Mouse (Mus musculus) CH12.LX (cell line): ENCODE measurements around the gene Rbfox1. TPM values are rescaled to one million over a fixed set of nuclear protein-coding genes. Genes with fewer than 3 reads are reported as not detected.

Source experiments
- DNase-seq: peaks from one replicate; pipeline ENCODE4 v3.0.0-alpha.2; 2013; ENCODE audit errors: extremely low read depth
- H3K27ac ChIP-seq: 2 replicates; pipeline ENCODE4 v1.5.1; 2012; ENCODE audit warnings: low read depth, mild to moderate bottlenecking, control low read depth, moderate library complexity; ENCODE audit not compliant: insufficient read depth
- H3K27me3 ChIP-seq: replicated peaks from 2 replicates; pipeline ENCODE3; 2012; ENCODE audit warnings: inconsistent platforms
- H3K36me3 ChIP-seq, 2 experiments: replicated peaks in 1 of 2; 2 replicates each; pipeline versions ENCODE3 to v1.6.1; 2012; ENCODE audit warnings: inconsistent platforms in 1 of 2, low read length in 1 of 2, mild to moderate bottlenecking in 1 of 2, mixed read lengths in 1 of 2, moderate library complexity in 1 of 2; ENCODE audit not compliant: control insufficient read depth in 1 of 2, insufficient read depth in 1 of 2
- H3K4me1 ChIP-seq, 2 experiments: 2 replicates each; pipeline ENCODE4 v1.6.1; 2012; ENCODE audit warnings: inconsistent platforms in 1 of 2, moderate library complexity in 1 of 2; ENCODE audit not compliant: insufficient read depth in 2 of 2, control insufficient read depth in 1 of 2
- H3K4me2 ChIP-seq: 2 replicates; pipeline ENCODE4 v1.6.1; 2012; ENCODE audit warnings: low read depth, mild to moderate bottlenecking, control low read depth; ENCODE audit not compliant: poor library complexity, insufficient read depth, severe bottlenecking
- H3K4me3 ChIP-seq, 3 experiments: fragments of 150-350 bp in 1 of 3; sonication (generic) in 1 of 3; replicated peaks in 1 of 3; 2 replicates each; pipeline versions ENCODE3 to v1.5.1; 2011 to 2012; ENCODE audit warnings: low read depth in 2 of 3, low read length in 2 of 3, mild to moderate bottlenecking in 2 of 3, moderate library complexity in 2 of 3, control low read depth in 1 of 3, improper control_type of control experiment in 1 of 3, inconsistent platforms in 1 of 3, mixed read lengths in 1 of 3; ENCODE audit not compliant: poor library complexity in 1 of 3
- H3K79me2 ChIP-seq: replicated peaks from 2 replicates; pipeline ENCODE4 v1.6.1; 2012; ENCODE audit warnings: mild to moderate bottlenecking, moderate library complexity; ENCODE audit not compliant: control insufficient read depth, poor library complexity, insufficient read depth, severe bottlenecking; ENCODE audit errors: extremely low read depth
- H3K9ac ChIP-seq: 2 replicates; pipeline ENCODE4 v1.6.1; 2012; ENCODE audit warnings: low read depth, mild to moderate bottlenecking, control low read depth, moderate library complexity; ENCODE audit not compliant: insufficient read depth
- H3K9me3 ChIP-seq: replicated peaks from 2 replicates; pipeline ENCODE3; 2012; ENCODE audit warnings: low read length, inconsistent platforms, mixed read lengths
- CHD1 ChIP-seq: IDR thresholded peaks from 2 replicates; pipeline ENCODE4 v1.6.1; 2012; ENCODE audit warnings: low read depth, low read length, improper control_type of control experiment, inconsistent platforms
- ELF1 ChIP-seq: IDR thresholded peaks from 2 replicates; pipeline ENCODE4 v1.6.1; 2014; ENCODE audit warnings: low read depth, mild to moderate bottlenecking, inconsistent platforms, low read length, improper control_type of control experiment
- GABPA ChIP-seq: IDR thresholded peaks from 2 replicates; pipeline ENCODE4 v1.6.1; 2012; ENCODE audit warnings: low read depth, low read length, improper control_type of control experiment, inconsistent platforms; ENCODE audit not compliant: insufficient replicate concordance
- HCFC1 ChIP-seq: IDR thresholded peaks from 2 replicates; pipeline ENCODE4 v1.6.1; 2012; ENCODE audit warnings: low read depth, mild to moderate bottlenecking, inconsistent platforms, low read length, improper control_type of control experiment
- IRF4 ChIP-seq: IDR thresholded peaks from 2 replicates; pipeline ENCODE4 v1.6.1; 2014; ENCODE audit warnings: low read depth, mild to moderate bottlenecking, inconsistent platforms, low read length, improper control_type of control experiment
- KAT2A ChIP-seq: IDR thresholded peaks from 2 replicates; pipeline ENCODE4 v1.6.1; 2012; ENCODE audit warnings: low read length, improper control_type of control experiment, inconsistent platforms; ENCODE audit not compliant: insufficient replicate concordance
- MAFK ChIP-seq: IDR thresholded peaks from 2 replicates; pipeline ENCODE4 v1.6.1; 2011; ENCODE audit warnings: low read length, improper control_type of control experiment; ENCODE audit not compliant: insufficient replicate concordance
- MAX ChIP-seq: IDR thresholded peaks from 2 replicates; pipeline ENCODE4 v1.6.1; 2011; ENCODE audit warnings: low read length, improper control_type of control experiment
- MEF2A ChIP-seq: IDR thresholded peaks from 2 replicates; pipeline ENCODE4 v1.6.1; 2014; ENCODE audit warnings: low read depth, mild to moderate bottlenecking, inconsistent platforms, low read length, improper control_type of control experiment, borderline replicate concordance
- MYC ChIP-seq: IDR thresholded peaks from 2 replicates; pipeline ENCODE4 v1.6.1; 2011; ENCODE audit warnings: low read depth, mild to moderate bottlenecking, improper control_type of control experiment, low read length
- NELFE ChIP-seq: IDR thresholded peaks from 2 replicates; pipeline ENCODE4 v1.6.1; 2011; ENCODE audit warnings: low read depth, low read length, improper control_type of control experiment
- NRF1 ChIP-seq: IDR thresholded peaks from 2 replicates; pipeline ENCODE4 v1.6.1; 2014; ENCODE audit warnings: low read depth, mild to moderate bottlenecking, inconsistent platforms, low read length, improper control_type of control experiment, moderate library complexity
- POLR2AphosphoS2 ChIP-seq: IDR thresholded peaks from 2 replicates; pipeline ENCODE4 v1.6.1; 2011; ENCODE audit warnings: low read depth, low read length, improper control_type of control experiment
- RAD21 ChIP-seq: IDR thresholded peaks from 2 replicates; pipeline ENCODE4 v1.6.1; 2011; ENCODE audit warnings: low read depth, mild to moderate bottlenecking, low read length, improper control_type of control experiment, moderate library complexity
- RCOR1 ChIP-seq: conservative IDR thresholded peaks from 2 replicates; pipeline ENCODE4 v1.6.1; 2012; ENCODE audit warnings: low read depth, mild to moderate bottlenecking, inconsistent platforms, low read length, improper control_type of control experiment
- SIN3A ChIP-seq: IDR thresholded peaks from 2 replicates; pipeline ENCODE4 v1.6.1; 2012; ENCODE audit warnings: low read length, improper control_type of control experiment, inconsistent platforms
- TBP ChIP-seq: conservative IDR thresholded peaks from 2 replicates; pipeline ENCODE4 v1.6.1; 2011; ENCODE audit warnings: low read depth, low read length, improper control_type of control experiment
- TCF12 ChIP-seq: IDR thresholded peaks from 2 replicates; pipeline ENCODE4 v1.6.1; 2014; ENCODE audit warnings: low read depth, mild to moderate bottlenecking, inconsistent platforms, low read length, improper control_type of control experiment
- UBTF ChIP-seq: IDR thresholded peaks from 2 replicates; pipeline ENCODE4 v1.6.1; 2012; ENCODE audit warnings: low read depth, mild to moderate bottlenecking, inconsistent platforms, low read length, improper control_type of control experiment, moderate library complexity
- ZC3H11A ChIP-seq: IDR thresholded peaks from 2 replicates; pipeline ENCODE4 v1.6.1; 2012; ENCODE audit warnings: low read depth, mild to moderate bottlenecking, inconsistent platforms, low read length, improper control_type of control experiment
- ZMIZ1 ChIP-seq: IDR thresholded peaks from 2 replicates; pipeline ENCODE4 v1.6.1; 2012; ENCODE audit warnings: low read depth, mild to moderate bottlenecking, inconsistent platforms, low read length, improper control_type of control experiment
- ZNF384 ChIP-seq: IDR thresholded peaks from 2 replicates; pipeline ENCODE4 v1.6.1; 2012; ENCODE audit warnings: low read depth, low read length, improper control_type of control experiment, inconsistent platforms
- dilution Hi-C: fragments of 300-500 bp; cut with MboI; formaldehyde crosslinking; loops from 2 replicates; pipeline ENCODE4 v1.14.3; 2020; ENCODE audit warnings: low sequenced_read_pairs; ENCODE audit not compliant: extremely low pct_unique_long_range_greater_than_20kb, extremely low pct_ligation_motif_present
- in situ Hi-C: fragments of 300-500 bp; cut with MboI; formaldehyde crosslinking; loops from 3 replicates; pipeline ENCODE4 v1.14.3; 2019; ENCODE audit warnings: low sequenced_read_pairs, low pct_ligation_motif_present, low pct_unique_long_range_greater_than_20kb, mixed read lengths
- polyA plus RNA-seq: library from polyadenylated mRNA; unstranded; fragments of >175 nt; gene quantifications from 2 replicates; pipeline ENCODE4 v1.2.1, GENCODE M21; 2012; ENCODE audit warnings: low read depth; ENCODE audit not compliant: insufficient read length
- total RNA-seq, 2 experiments: library from RNA; depleted of rRNA; stranded (reverse); fragments of 300-350 nt in 1 of 2; fragments of >200 nt in 1 of 2; gene quantifications; 2 replicates each; pipeline ENCODE4 v1.2.3; 2012 to 2014

Gene Rbfox1
- total and polyA plus RNA-seq, 3 experiments, result not detected

DNA sequence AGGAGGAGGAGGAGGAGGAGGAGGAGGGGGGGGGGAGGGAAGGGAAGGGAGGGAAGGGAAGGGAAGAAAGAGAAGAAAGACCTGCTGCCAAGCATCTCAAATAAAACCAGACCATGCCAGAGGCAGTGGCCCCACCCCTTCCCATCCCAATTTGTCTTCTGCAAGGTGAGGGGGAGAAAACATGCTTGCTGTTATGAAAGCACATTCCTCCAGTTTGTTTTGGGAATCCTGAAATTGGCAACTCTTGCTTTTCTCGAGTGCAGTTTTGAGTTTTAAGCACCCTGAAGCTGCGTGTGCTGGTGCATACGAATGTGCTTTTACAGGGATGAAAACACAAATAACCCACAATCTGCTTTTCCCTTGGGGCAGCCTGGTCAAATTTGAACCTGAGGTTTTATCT is 380.5 kb downstream of the Rbfox1 start:
- H3K27me3 ChIP-seq, result no peaks in the 10 kb centered on the region
- TF ChIP-seq NELFE, result no peak
- TF ChIP-seq MAX, result no peak
- TF ChIP-seq UBTF, result no peak
- TF ChIP-seq ZC3H11A, result no peak
- TF ChIP-seq ELF1, result no peak
- no peak for TF ChIP-seq HCFC1
- no peak for TF ChIP-seq NRF1
- no peak for TF ChIP-seq GABPA
- no peak for TF ChIP-seq IRF4
- no peak for TF ChIP-seq KAT2A
- TF ChIP-seq TCF12, result no peak
- TF ChIP-seq ZNF384, result no peak
- no peak for TF ChIP-seq MAFK
- DNase-seq, result no peak
- dilution Hi-C loops (no loop called here), in situ Hi-C loops (no loop called here)
- H3K4me2 ChIP-seq, result no peak overlapping the region
- H3K36me3 ChIP-seq, result no peaks in the 10 kb centered on the region
- H3K27ac ChIP-seq, result no peak overlapping the region
- no peaks in the 10 kb centered on the region for H3K4me1 ChIP-seq
- H3K79me2 ChIP-seq, result no peaks in the 10 kb centered on the region
- no peak overlapping the region for H3K4me3 ChIP-seq
- H3K9ac ChIP-seq, result no peak overlapping the region
- peaks cover 71% of the 10 kb centered on the region for H3K9me3 ChIP-seq

DNA sequence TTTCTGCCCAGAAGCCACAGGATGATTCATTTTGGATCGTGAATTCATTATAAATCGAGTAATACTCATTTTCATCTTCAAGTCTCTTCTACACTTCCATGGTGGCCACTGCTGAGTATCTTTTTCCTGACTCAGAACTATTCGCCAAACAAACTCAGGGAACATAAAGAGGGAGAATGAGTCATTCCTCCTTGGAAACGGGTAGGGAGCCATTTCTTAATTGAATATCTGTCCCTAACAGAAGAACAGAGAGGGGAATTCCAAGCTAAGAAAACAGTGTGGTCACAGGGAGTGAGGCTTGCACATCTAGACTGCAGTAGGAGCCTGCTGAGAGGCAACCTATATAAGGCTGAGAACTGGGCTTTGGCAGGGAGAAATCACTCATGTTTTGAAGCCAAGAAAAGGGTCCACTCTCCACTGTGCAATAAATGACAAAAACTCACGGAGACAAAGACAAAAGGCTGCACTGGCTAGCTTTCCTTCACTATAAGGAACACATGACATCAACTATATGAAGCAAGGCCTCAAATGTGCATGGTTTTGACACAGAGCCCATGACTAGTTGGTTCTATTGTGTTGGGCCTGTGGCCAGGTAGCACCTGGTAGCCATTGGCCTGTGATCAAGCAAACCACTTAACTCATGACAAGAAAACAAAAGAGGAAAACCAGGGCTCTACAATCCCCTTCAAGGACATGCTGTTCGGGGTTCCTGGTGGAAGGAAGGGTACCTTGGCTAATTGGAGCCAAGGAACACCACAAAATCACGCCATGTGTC is 386.6 kb downstream of the Rbfox1 start:
- H3K9me3 ChIP-seq, result peaks cover 81% of the 10 kb centered on the region
- DNase-seq, result no peak
- no peak overlapping the region for H3K9ac ChIP-seq
- dilution Hi-C loops (no loop called here), in situ Hi-C loops (no loop called here)
- H3K4me1 ChIP-seq, result no peaks in the 10 kb centered on the region
- TF ChIP-seq TBP, result no peak
- no peak for TF ChIP-seq MYC
- TF ChIP-seq NRF1, result no peak
- TF ChIP-seq MEF2A, result no peak
- no peak for TF ChIP-seq RAD21
- no peak for TF ChIP-seq ZMIZ1
- TF ChIP-seq UBTF, result no peak
- no peak for TF ChIP-seq SIN3A
- TF ChIP-seq ZNF384, result no peak
- TF ChIP-seq POLR2AphosphoS2, result no peak
- no peak for TF ChIP-seq CHD1
- no peak for TF ChIP-seq RCOR1
- H3K36me3 ChIP-seq, result no peaks in the 10 kb centered on the region
- H3K27ac ChIP-seq, result no peak overlapping the region
- H3K4me2 ChIP-seq, result no peak overlapping the region
- no peaks in the 10 kb centered on the region for H3K79me2 ChIP-seq
- H3K4me3 ChIP-seq, result no peak overlapping the region
- no peaks in the 10 kb centered on the region for H3K27me3 ChIP-seq
